Mouse (Mus musculus) neural tube, embryonic 11.5 days (tissue): ENCODE measurements around the gene Csrp2. TPM values are rescaled to one million over a fixed set of nuclear protein-coding genes. Genes with fewer than 3 reads are reported as not detected.

Experiments used
- ATAC-seq: fragments of 200-750 bp; cut with Nextera tagmentation; 2 replicates; pipeline ENCODE4 v1.8.0; 2017; ENCODE audit warnings: moderate number of reproducible peaks, mild to moderate bottlenecking, moderate TSS enrichment, moderate library complexity; ENCODE audit not compliant: insufficient read depth, low FRiP score, low TSS enrichment
- DNase-seq: peaks from one replicate; pipeline ENCODE4 v3.0.0-alpha.2; 2015; ENCODE audit warnings: low spot score
- H3K27ac ChIP-seq: fragments of 300-500 bp; sonication (generic); 2 replicates; pipeline ENCODE4 v1.5.1; 2014; ENCODE audit warnings: low read depth, mild to moderate bottlenecking, low read length
- H3K27me3 ChIP-seq: fragments of 300-500 bp; sonication (generic); 2 replicates; pipeline ENCODE4 v1.6.1; 2014; ENCODE audit warnings: mild to moderate bottlenecking, low read length, mixed read lengths; ENCODE audit not compliant: control insufficient read depth, insufficient read depth
- H3K36me3 ChIP-seq: fragments of 300-500 bp; sonication (generic); 2 replicates; pipeline ENCODE4 v1.6.1; 2014; ENCODE audit warnings: mild to moderate bottlenecking, low read length, moderate library complexity, mixed read lengths; ENCODE audit not compliant: control insufficient read depth, insufficient read depth
- H3K4me1 ChIP-seq: fragments of 300-500 bp; sonication (generic); 2 replicates; pipeline ENCODE4 v1.6.1; 2014; ENCODE audit warnings: low read length, mixed read lengths; ENCODE audit not compliant: control insufficient read depth, insufficient read depth
- H3K4me2 ChIP-seq: fragments of 300-500 bp; sonication (generic); 2 replicates; pipeline ENCODE4 v1.6.1; 2014; ENCODE audit warnings: low read depth, mild to moderate bottlenecking, moderate library complexity
- H3K4me3 ChIP-seq: fragments of 300-500 bp; sonication (generic); 2 replicates; pipeline ENCODE4 v1.5.1; 2014; ENCODE audit warnings: low read depth, low read length
- H3K9ac ChIP-seq: fragments of 300-500 bp; sonication (generic); 2 replicates; pipeline ENCODE4 v1.6.1; 2014; ENCODE audit warnings: mild to moderate bottlenecking, low read length
- H3K9me3 ChIP-seq: fragments of 300-500 bp; sonication (generic); 2 replicates; pipeline ENCODE4 v1.6.1; 2016; ENCODE audit warnings: low read length; ENCODE audit not compliant: control insufficient read depth
- WGBS: fragments of 180-500 bp; shearing (Covaris S2); extraction: QIAGEN DNeasy Blood & Tissue Kit; methylation state at CpG from one replicate; pipeline ENCODE4 v1.1.7; 2014; 5-methylcytosine and 5-hydroxymethylcytosine counted together
- polyA plus RNA-seq: library from polyadenylated mRNA; unstranded; fragments of >200 nt; fragmentation: Nextera tagmentation; extraction: Ambion mirVana; gene quantifications from 2 replicates; pipeline ENCODE4 v1.2.1, GENCODE M21; 2014

Gene Csrp2
- polyA plus RNA-seq, 1 experiment from 2014 or later, result 165 TPM

DNA sequence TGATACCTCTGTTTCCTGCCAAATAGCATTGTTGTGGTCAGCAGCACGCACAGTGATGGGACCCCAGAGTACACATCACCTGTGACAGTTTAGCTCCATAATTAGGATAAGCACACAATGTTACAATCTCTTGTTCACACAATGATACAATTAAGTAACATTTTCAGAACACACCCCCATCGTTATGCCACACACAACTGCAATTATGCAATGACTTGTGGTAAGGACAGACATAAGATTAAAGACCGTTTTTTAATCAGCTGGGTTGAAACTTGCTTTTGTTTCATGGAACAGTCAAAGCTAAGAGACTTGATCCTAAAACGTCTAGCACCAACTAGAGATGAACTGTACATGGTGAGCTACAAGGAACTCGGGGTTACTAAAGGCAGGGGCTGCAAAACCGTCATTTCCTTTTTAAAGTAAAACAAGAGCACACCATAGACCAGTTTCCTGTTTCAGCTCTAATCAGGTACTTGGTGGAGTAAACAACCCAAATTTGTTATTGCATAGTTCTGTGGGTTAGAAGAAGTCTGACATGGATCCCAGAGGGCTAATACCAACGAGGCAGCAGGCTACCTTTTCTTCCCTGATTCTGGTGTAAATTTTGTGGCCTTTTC is 28.8 kb upstream of the Csrp2 start:
- 76% methylated on average over 7 of the region's 7 CpGs for WGBS
- no peak for DNase-seq
- H3K4me1 ChIP-seq, result no peaks in the 10 kb centered on the region

DNA sequence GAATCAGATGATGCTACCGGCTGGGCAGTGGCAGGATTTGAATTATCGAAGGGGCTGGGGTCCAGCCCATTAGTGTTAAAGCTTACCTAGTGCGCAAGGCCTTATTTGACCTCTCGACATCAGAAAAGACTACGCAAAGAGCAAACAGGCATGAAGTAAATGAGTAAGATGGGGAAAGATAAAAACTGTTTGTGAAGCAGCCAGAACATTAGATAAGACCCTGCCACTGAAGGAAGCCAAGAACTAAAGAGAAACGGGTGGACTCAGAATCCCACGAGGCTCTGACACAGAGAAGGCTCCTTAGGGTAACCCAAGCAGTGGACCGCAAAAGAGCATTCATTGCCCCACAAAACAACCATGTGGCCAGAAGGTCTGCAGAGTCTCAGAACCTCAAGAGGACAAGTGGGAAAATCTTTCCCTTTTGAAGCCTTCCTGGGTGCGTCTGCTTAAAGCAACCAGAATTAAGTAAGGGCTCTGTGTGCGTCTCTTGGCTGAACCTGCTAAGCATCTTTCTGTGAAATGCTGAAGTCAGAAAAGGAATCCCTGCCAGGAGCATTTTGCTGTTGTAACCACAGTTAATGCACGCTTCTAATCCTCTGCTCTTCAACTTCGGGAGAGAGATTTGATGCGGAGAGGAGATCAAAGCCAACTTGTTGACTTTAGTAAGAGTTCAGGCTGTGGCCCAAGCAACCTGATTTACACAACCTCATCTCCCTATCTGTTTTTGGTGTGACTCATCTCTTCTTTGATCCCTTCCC is 19.7 kb upstream of the Csrp2 start:
- Histone ChIP-seq H3K36me3 (no peaks in the 10 kb centered on the region), H3K9ac (no peak overlapping the region), H3K9me3 (no peaks in the 10 kb centered on the region), H3K27me3 (no peaks in the 10 kb centered on the region), H3K27ac (no peak overlapping the region), H3K4me1 (no peaks in the 10 kb centered on the region), H3K4me3 (no peak overlapping the region), H3K4me2 (no peak overlapping the region)
- WGBS, result 79% methylated on average over 13 of the region's 13 CpGs
- ATAC-seq (no peak), DNase-seq (no peak)

More for the DNA sequence above, 28.8 kb upstream of the Csrp2 start:
- H3K36me3 ChIP-seq, result no peaks in the 10 kb centered on the region
- no peak overlapping the region for H3K4me3 ChIP-seq
- H3K9me3 ChIP-seq, result no peaks in the 10 kb centered on the region
- H3K27ac ChIP-seq, result no peak overlapping the region
- H3K9ac ChIP-seq, result no peak overlapping the region
- ATAC-seq, result no peak
- no peaks in the 10 kb centered on the region for H3K27me3 ChIP-seq
- no peak overlapping the region for H3K4me2 ChIP-seq

DNA sequence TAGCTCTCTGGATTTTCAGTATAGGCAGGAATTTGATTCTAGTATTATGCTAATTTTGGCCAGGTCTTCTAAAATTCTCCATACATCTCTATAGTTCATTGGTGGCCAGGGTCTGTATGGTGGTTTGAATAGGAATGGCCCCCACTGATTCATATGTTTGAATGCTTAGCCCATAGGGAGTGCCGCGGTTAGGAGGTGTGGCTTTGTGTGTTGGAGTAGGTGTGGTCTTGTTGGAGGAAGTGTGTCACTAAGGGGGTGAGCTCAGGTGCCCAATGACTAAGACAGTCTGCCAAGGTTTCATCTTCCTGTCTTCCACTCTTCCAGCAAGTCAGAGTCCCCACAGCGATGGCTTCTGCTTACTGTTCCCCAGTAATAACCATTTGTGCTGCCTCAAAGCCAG is 15.7 kb upstream of the Csrp2 start:
- no peak for DNase-seq
- H3K36me3 ChIP-seq, result no peaks in the 10 kb centered on the region

DNA sequence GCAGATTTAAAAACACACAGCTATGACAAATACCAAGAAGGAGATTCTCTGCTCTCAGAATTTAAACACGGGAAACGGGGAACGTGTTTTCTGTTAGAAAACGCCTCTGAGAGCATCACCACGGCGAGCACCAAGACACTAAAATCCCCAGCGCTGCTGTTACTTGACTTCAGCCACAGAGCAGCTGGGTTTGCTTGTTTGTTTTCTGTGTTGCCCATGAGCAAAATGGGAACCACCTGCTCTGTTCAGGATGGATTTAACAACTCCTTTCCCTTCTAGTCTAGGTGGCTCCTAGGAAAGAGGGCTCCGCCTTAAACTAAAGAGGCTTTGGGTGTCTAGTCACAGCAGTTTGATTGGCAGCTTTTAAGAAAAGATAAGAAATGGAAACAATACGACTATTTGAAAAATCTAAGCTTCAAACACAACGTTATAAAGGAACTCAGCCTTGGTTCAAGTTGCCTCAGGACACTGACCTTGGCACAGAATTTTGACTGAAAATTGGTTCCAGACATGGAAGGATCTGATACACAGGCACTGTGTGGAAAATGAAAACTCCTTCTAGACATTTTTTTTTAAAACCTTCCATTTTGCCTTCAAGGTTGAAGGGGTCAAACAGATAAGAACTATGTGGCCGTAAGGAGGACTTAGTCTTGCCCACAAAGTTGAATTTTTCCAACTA is 2.8 kb upstream of the Csrp2 start:
- Histone ChIP-seq H3K9ac (no peak overlapping the region), H3K9me3 (no peaks in the 10 kb centered on the region), H3K36me3 (no peaks in the 10 kb centered on the region), H3K27ac (no peak overlapping the region), H3K4me2 (no peak overlapping the region), H3K4me1 (0 out of 2 replicates have a peak, but pooled peaks cover 2% of the 10 kb centered on the region), H3K4me3 (no peak overlapping the region), H3K27me3 (no peaks in the 10 kb centered on the region)
- no peak for ATAC-seq
- DNase-seq, result no peak
- 89% methylated on average over 11 of the region's 11 CpGs for WGBS

More for the DNA sequence above, 15.7 kb upstream of the Csrp2 start:
- no peaks in the 10 kb centered on the region for H3K4me1 ChIP-seq
- H3K27ac ChIP-seq, result no peak overlapping the region
- H3K4me2 ChIP-seq, result no peak overlapping the region
- no peak overlapping the region for H3K9ac ChIP-seq
- H3K9me3 ChIP-seq, result no peaks in the 10 kb centered on the region
- no peaks in the 10 kb centered on the region for H3K27me3 ChIP-seq
- WGBS, result 97% methylated on average over 3 of the region's 3 CpGs
- no peak for ATAC-seq
- H3K4me3 ChIP-seq, result no peak overlapping the region

DNA sequence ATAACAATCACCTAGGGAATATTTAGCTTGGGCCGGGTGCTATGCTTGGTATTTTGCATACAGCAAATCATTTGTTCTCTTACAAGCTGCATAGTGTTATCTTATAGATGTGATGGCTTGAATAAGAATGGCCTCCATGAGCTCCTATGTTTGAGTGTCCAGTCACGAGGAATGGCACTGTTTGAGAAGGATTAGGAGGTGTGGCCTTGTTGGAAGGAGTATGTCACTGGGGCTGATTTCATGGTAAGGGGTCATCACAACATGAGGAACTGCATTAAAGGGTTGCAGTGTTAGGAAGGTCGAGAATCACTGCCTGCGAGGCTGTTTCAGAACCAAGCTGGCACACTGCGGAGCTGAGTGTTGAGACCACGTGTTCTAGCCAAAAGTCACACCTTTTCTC is 2.1 kb upstream of the Csrp2 start:
- H3K9me3 ChIP-seq, result no peaks in the 10 kb centered on the region
- H3K4me3 ChIP-seq, result no peak overlapping the region
- H3K4me1 ChIP-seq, result peaks cover 5% of the 10 kb centered on the region
- DNase-seq (no peak), ATAC-seq (no peak)
- 95% methylated on average over 6 of the region's 6 CpGs for WGBS
- H3K36me3 ChIP-seq, result no peaks in the 10 kb centered on the region
- H3K4me2 ChIP-seq, result no peak overlapping the region
- H3K9ac ChIP-seq, result no peak overlapping the region
- H3K27me3 ChIP-seq, result no peaks in the 10 kb centered on the region
- H3K27ac ChIP-seq, result no peak overlapping the region

DNA sequence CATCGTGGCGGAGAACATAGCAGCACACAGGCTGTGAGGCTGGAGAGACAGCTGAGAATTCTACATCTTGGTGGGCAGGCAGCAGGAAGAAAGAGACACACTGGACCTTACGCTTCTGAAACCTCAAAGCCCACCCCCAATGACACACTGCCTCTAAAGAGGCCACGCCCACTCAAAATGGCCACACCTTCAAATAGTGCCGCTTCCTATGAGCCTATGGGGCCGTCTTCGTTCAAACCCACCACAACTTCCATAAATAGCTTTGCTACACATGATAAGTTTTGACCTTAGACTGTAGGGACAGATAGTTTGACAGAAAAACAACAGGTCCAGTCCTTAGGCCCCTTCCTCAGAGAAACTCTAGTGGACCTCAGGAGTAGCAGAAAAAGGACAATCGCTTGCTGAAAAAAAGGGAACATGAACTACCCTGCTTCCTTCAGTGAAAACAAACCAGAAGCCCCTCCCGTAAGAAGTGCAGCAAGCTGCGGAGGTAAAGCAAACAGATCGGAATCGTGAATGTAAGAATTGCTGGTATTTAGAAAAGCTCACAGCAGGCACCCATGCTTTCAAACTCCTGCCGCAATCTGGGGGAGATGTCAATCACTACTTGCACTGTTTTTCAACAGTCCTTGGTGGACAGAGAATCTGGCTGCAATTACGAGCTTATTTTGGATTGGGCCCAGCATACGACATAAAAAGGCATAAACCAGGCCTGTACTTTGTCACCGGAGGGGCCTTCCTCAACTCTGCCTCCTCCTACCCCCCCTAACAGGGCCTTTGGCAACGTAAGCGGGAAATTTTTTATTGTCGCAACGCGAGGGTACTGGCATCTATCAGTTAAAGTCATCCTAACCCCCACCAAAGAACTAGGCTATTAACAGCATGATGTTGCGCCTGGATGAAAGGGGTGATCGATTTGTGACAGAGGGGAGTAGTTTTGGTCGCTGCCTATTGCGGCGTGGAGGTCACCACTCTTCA is 886 bp upstream of the Csrp2 start:
- Histone ChIP-seq H3K4me1 (peaks cover 8% of the 10 kb centered on the region), H3K27ac (peak overlapping the region; percentile 63; the same call in 1 of the 2 replicates)

DNA sequence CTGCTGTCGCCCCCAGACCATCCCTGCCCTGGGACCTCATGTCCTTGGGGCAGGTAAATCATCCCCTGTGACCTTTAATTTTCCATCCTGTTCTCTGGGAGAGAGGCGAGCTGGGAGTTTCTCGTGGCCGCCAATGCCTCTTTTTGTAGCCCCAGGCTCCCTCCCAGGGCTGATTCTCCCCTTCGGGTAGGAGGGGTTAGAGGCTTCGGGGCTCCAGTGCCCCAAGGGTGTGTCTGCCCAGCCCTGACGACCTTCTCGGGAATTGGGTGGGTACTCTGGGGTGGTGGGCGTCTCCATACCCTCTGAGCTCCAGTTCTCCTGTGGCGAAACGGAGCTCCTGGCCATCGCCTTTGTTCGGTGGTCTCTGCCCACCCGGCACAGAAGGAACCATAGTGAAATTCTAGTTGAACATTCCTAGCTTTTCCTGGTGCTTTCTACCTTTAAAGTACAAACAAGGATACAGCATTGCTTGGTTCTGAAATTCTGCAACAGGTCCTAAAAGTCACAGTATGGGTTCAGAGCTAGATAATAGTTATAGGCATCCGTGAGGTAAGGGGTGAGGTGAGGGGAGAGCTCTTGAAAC is 870 bp downstream of the Csrp2 start:
- Histone ChIP-seq H3K9ac (peak overlapping the region; percentile 83), H3K4me1 (peaks cover 8% of the 10 kb centered on the region), H3K27me3 (no peaks in the 10 kb centered on the region), H3K36me3 (no peaks in the 10 kb centered on the region), H3K4me2 (peak overlapping the region; percentile 84), H3K27ac (peak overlapping the region; percentile 91; the same call in 1 of the 2 replicates), H3K9me3 (no peaks in the 10 kb centered on the region), H3K4me3 (peak overlapping the region; percentile 69)
- DNase-seq (no peak), ATAC-seq (peak; percentile 56)
- WGBS, result 0% methylated on average over 15 of the region's 15 CpGs

More for the DNA sequence above, 886 bp upstream of the Csrp2 start:
- 16% methylated on average over 26 of the region's 26 CpGs for WGBS
- ATAC-seq (no peak), DNase-seq (peak; percentile 49)
- H3K36me3 ChIP-seq, result no peaks in the 10 kb centered on the region
- peak overlapping the region; percentile 84 for H3K4me2 ChIP-seq
- H3K4me3 ChIP-seq, result peak overlapping the region; percentile 69
- H3K9ac ChIP-seq, result peak overlapping the region; percentile 83; the same call in 1 of the 2 replicates
- no peaks in the 10 kb centered on the region for H3K27me3 ChIP-seq
- no peaks in the 10 kb centered on the region for H3K9me3 ChIP-seq

DNA sequence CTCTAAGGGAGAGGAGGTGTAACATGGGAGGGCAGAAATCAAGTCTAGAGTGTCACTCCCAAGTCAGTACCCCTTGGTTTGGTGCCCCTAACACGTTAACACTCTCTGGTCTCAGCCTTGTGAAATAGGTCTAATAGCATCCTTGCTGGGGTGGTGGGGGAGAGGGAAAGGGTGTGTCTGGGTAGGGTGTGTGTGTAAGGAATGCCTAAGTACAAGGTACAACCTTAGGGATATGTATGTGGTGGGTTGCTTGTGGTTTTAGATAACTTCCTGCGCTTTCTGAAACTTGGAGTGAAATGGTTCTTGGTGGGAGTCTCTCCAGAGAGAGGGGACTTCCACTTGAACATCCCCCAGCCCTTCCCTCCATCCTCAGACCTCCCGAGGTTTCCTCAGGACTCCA is 2.3 kb downstream of the Csrp2 start:
- DNase-seq (no peak), ATAC-seq (no peak)
- Histone ChIP-seq H3K9me3 (no peaks in the 10 kb centered on the region), H3K4me3 (no peak overlapping the region), H3K4me2 (peak overlapping the region; percentile 84), H3K4me1 (peaks cover 8% of the 10 kb centered on the region), H3K27ac (no peak overlapping the region), H3K27me3 (no peaks in the 10 kb centered on the region), H3K9ac (no peak overlapping the region), H3K36me3 (no peaks in the 10 kb centered on the region)
- WGBS, result 58% methylated on average over 3 of the region's 3 CpGs
